24 mouse cellular contexts compared by ENCODE assay signal in the genomic region with DNA sequence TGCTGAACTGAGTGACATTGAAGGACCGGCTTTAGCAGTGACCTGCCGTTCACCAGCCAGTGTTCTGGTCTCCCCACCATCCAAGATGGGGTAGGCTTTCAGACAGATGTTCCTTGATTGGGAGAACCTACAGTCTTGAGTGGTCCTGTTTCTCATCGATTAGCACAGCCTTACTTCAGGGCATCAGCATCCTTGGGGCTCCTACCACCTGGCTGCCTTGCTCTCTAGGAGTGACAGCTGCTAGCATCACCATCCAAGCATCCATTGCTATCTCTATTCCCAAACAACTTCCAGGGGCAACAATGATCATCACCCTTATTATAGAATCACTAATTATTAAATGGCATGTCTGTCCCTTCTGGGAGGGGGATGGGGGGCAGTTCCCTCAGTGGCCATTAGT.
A peak's percentile ranks its signal among the peaks of the same experiment; 100 is the strongest.
DNase-seq lines count a peak whose midpoint lies in the region; ATAC-seq and TF ChIP-seq lines count a peak whose summit lies in the region.
"Had no signal": no experiment of that assay in that cellular context is flagged by ENCODE, and none has a peak within 500 bp of the region (broad histone marks: within the 10 kb centered on the region; RNA-seq: fewer than 3 reads in every experiment).

No protein-coding gene starts in this region.

- H3K4me2 ChIP-seq in heart, embryonic 13.5 days, result no peak overlapping the region
- H3K4me2 ChIP-seq in heart, embryonic 11.5 days, result no peak overlapping the region
- H3K4me2 ChIP-seq in liver, embryonic 13.5 days, result no peak overlapping the region
- H3K4me2 ChIP-seq in liver, embryonic 11.5 days, result no peak overlapping the region

- no peaks in the 10 kb centered on the region for H3K9me3 ChIP-seq in heart, embryonic 13.5 days
- H3K9me3 ChIP-seq in heart, embryonic 11.5 days (replicated peaks; ENCODE audit: control insufficient read depth, low read length), result no peaks in the 10 kb centered on the region
- no peaks in the 10 kb centered on the region for H3K9me3 ChIP-seq in liver, embryonic 13.5 days (replicated peaks)
- no peaks in the 10 kb centered on the region for H3K9me3 ChIP-seq in liver, embryonic 11.5 days (ENCODE audit: control insufficient read depth, low read length)

- H3K4me3 ChIP-seq in heart, embryonic 13.5 days, result no peak overlapping the region
- H3K4me3 ChIP-seq in heart, embryonic 11.5 days (ENCODE audit: low read depth, low read length), result no peak overlapping the region
- no peak overlapping the region for H3K4me3 ChIP-seq in liver, embryonic 13.5 days (replicated peaks)
- H3K4me3 ChIP-seq in liver, embryonic 11.5 days (ENCODE audit: low read depth, low read length), result no peak overlapping the region
- H3K4me3 ChIP-seq in bone marrow, adult 2 months (replicated peaks; ENCODE audit: control insufficient read depth, low read depth, low read length), result no peak overlapping the region

- no peak for ATAC-seq in heart, embryonic 13.5 days (ENCODE audit: extremely low read depth, insufficient number of reproducible peaks, low FRiP score, low TSS enrichment)
- ATAC-seq in heart, embryonic 11.5 days (replicated peaks; ENCODE audit: insufficient number of reproducible peaks, low FRiP score, low TSS enrichment), result no peak
- ATAC-seq in liver, embryonic 13.5 days (ENCODE audit: low read depth), result no peak
- no peak for ATAC-seq in liver, embryonic 11.5 days (replicated peaks; ENCODE audit: low FRiP score)
- ATAC-seq in cerebellum, adult (ENCODE audit: insufficient number of reproducible peaks, low FRiP score, low TSS enrichment), result no peak
- ATAC-seq: activated CD4-positive, CD25-positive, alpha-beta regulatory T cell, adult 4 months; CD4-positive, CD25-positive, alpha-beta regulatory T cell, adult 4 months; Patski had no signal

- TF ChIP-seq CTCF in bone marrow, adult 2 months (IDR thresholded peaks at IDR 0.05; ENCODE audit: control insufficient read depth, insufficient read depth, low read length), result no peak

- TF ChIP-seq POLR2A in bone marrow, adult 2 months (IDR thresholded peaks at IDR 0.05; ENCODE audit: borderline replicate concordance, control insufficient read depth, low read depth, low read length), result no peak

- H3K9ac ChIP-seq in heart, embryonic 13.5 days, result no peak overlapping the region
- no peak overlapping the region for H3K9ac ChIP-seq in heart, embryonic 11.5 days (ENCODE audit: low read depth, low read length)
- no peak overlapping the region for H3K9ac ChIP-seq in liver, embryonic 13.5 days
- H3K9ac ChIP-seq in liver, embryonic 11.5 days (ENCODE audit: low read depth, low read length), result no peak overlapping the region

- H3K36me3 ChIP-seq in heart, embryonic 13.5 days, result peaks cover 65% of the 10 kb centered on the region
- H3K36me3 ChIP-seq in heart, embryonic 11.5 days (ENCODE audit: control insufficient read depth, insufficient read depth, low read length), result peaks cover 3% of the 10 kb centered on the region
- 0 out of 2 replicates have a peak, but pooled peaks cover 7% of the 10 kb centered on the region for H3K36me3 ChIP-seq in liver, embryonic 13.5 days
- peaks cover 5% of the 10 kb centered on the region; the same call in 1 of the 2 replicates for H3K36me3 ChIP-seq in liver, embryonic 11.5 days (ENCODE audit: control insufficient read depth, insufficient read depth, low read length)
- H3K36me3 ChIP-seq: G1E had no signal

- peak overlapping the region; percentile 55; the same call in 1 of the 2 replicates for H3K27ac ChIP-seq in heart, embryonic 13.5 days (replicated peaks)
- H3K27ac ChIP-seq in heart, embryonic 11.5 days (ENCODE audit: low read depth, low read length), result no peak overlapping the region
- 0 out of 2 replicates have a peak overlapping the region, but pooled peaks have one; percentile 21 for H3K27ac ChIP-seq in liver, embryonic 13.5 days
- no peak overlapping the region for H3K27ac ChIP-seq in liver, embryonic 11.5 days (ENCODE audit: low read depth, low read length)
- 0 out of 2 replicates have a peak overlapping the region, but pooled peaks have one; percentile 6 for H3K27ac ChIP-seq in bone marrow, adult 2 months (ENCODE audit: control insufficient read depth, insufficient read depth, low read depth, low read length, poor library complexity)

- peaks cover 33% of the 10 kb centered on the region for H3K4me1 ChIP-seq in heart, embryonic 13.5 days
- peaks cover 13% of the 10 kb centered on the region for H3K4me1 ChIP-seq in heart, embryonic 11.5 days (ENCODE audit: control insufficient read depth, insufficient read depth, low read length)
- peaks cover 34% of the 10 kb centered on the region for H3K4me1 ChIP-seq in liver, embryonic 13.5 days (replicated peaks)
- H3K4me1 ChIP-seq in liver, embryonic 11.5 days (replicated peaks; ENCODE audit: control insufficient read depth, insufficient read depth, low read length), result peaks cover 9% of the 10 kb centered on the region; the same call in 1 of the 2 replicates
- H3K4me1 ChIP-seq in bone marrow, adult 2 months (ENCODE audit: control insufficient read depth, insufficient read depth, low read length), result peaks cover 2% of the 10 kb centered on the region

- DNase-seq in heart, adult 11 months, result peak; percentile 55
- DNase-seq in heart, adult 9 months (ENCODE audit: low spot score in 2 of 2), result no peak
- no peak for DNase-seq in liver, embryonic 13.5 days
- DNase-seq in liver, embryonic 11.5 days (ENCODE audit: low spot score), result no peak
- DNase-seq: adrenal gland, adult 2 months; adrenal gland, adult 8-10 months; adrenal gland, postnatal 10 days; adrenal gland, postnatal 14 days; adrenal gland, postnatal 25 days; adrenal gland, postnatal 36 days; B cell, adult 2 months; cerebellum, adult 11 months; cerebellum, adult 11-12 months; cerebellum, adult 18-20 months; cerebellum, adult 2 months had no signal

- 86% methylated on average over 3 of the region's 3 CpGs for WGBS in heart, embryonic 13.5 days
- 90% methylated on average over 3 of the region's 3 CpGs for WGBS in heart, embryonic 11.5 days (ENCODE audit: insufficient replicate concordance)
- WGBS in liver, embryonic 13.5 days (ENCODE audit: insufficient replicate concordance), result 81% methylated on average over 3 of the region's 3 CpGs
- WGBS in liver, embryonic 11.5 days, result 92% methylated on average over 3 of the region's 3 CpGs
- WGBS in bone marrow, adult 2 months, result 89% methylated on average over 3 of the region's 3 CpGs

- H3K27me3 ChIP-seq in heart, embryonic 13.5 days (replicated peaks), result no peaks in the 10 kb centered on the region
- no peaks in the 10 kb centered on the region for H3K27me3 ChIP-seq in heart, embryonic 11.5 days (ENCODE audit: control insufficient read depth, insufficient read depth, low read length)
- no peaks in the 10 kb centered on the region for H3K27me3 ChIP-seq in liver, embryonic 13.5 days
- H3K27me3 ChIP-seq in liver, embryonic 11.5 days (replicated peaks; ENCODE audit: control insufficient read depth, insufficient read depth, low read length), result no peaks in the 10 kb centered on the region
- H3K27me3 ChIP-seq: CH12.LX, Patski had no signal

Comparison
In these comparisons a context has a peak if more than half of its experiments do, and no peak if none do; other contexts are left out.
1. H3K27ac ChIP-seq: peak in heart, embryonic 13.5 days (single experiment), liver, embryonic 13.5 days (single experiment) and bone marrow, adult 2 months (single experiment); none in heart, embryonic 11.5 days (single experiment) and liver, embryonic 11.5 days (single experiment).